Mouse (Mus musculus): Measurements from ENCODE around the gene C1ra.
"Not testable (repeated sequence)": the region's sequence is repeated elsewhere in the genome, so short reads cannot be mapped to it uniquely, and the experiment has no call there.

The C1ra gene

GRCm38 (mm10) chr6:124512355-124512836, at the start of gene C1ra:
Gene C1ra (plus strand): TSS chr6:124512405.
- DNase-seq (ENCODE audit: extremely low spot score), result peak; percentile 44

GRCm38 (mm10) chr6:124463881-124464291, 48.3 kb upstream of the C1ra start:
- DNase-seq (ENCODE audit: extremely low spot score), result no peak

GRCm38 (mm10) chr6:124464305-124465271, 47.6 kb upstream of the C1ra start, which contains the start of gene Clstn3:
Gene Clstn3 (minus strand): TSS chr6:124464794.
- DNase-seq (ENCODE audit: extremely low spot score), result peak; percentile 89

DNA sequence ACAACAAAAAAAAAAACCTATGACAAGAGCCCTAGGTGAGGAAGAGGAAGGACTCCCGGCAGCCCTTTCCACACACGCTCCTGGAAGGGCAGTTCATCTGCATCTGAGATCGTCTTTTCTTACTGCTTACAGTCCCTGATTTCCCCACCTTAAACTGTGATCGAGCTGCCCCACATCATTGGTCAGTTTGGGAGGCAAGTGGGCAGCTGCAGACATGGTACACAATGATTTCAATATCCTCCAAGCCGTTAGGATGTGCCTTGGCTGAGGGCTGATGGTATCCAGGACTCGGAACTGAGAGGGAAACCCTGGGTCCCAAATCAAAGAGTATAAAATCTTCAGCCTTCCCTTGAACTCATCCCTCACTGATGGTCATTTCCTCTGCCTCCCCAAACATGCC, 46.9 kb upstream of the C1ra start:
- DNase-seq (ENCODE audit: extremely low spot score), result no peak

DNA sequence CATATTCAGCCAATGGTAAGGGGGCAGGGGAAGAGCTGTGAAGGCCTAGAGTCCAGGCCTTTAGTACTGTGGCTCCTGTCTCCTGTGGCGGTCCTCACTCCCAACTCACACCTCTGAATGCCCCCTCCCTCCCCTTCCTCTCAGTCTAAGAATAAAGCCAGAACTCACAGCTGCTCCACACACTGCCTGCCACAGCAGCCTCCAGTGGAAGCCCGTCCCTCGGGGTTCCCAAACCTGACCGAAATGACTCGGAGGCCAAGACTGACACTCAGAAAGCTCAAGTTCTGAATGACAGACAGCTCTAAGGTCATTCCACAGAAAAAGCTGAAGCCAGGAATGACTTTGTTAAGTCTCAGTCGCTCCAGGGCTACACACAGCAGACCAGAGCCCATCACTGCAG, 46.5 kb upstream of the C1ra start:
- DNase-seq (ENCODE audit: extremely low spot score), result no peak

DNA sequence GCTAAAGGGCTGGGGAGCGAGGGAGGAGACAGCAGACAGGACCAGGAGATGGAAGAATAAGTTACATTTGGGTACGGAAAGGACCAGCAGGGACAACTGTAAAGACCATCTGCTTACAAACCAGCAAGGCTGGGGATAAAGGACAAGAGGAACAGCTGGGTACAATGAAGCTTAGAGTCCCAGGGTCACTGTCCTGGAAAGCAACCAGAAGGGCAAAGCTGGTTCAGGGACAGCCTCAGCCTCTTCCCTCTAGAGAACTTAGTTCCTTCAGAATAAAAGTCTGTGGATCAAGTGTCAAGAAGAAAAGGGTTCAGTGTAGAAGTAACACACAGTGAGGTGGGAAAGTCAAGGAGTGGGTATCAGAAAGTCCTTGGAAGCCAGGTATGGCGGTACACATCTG, 41.1 kb upstream of the C1ra start:
- DNase-seq (ENCODE audit: extremely low spot score), result no peak

DNA sequence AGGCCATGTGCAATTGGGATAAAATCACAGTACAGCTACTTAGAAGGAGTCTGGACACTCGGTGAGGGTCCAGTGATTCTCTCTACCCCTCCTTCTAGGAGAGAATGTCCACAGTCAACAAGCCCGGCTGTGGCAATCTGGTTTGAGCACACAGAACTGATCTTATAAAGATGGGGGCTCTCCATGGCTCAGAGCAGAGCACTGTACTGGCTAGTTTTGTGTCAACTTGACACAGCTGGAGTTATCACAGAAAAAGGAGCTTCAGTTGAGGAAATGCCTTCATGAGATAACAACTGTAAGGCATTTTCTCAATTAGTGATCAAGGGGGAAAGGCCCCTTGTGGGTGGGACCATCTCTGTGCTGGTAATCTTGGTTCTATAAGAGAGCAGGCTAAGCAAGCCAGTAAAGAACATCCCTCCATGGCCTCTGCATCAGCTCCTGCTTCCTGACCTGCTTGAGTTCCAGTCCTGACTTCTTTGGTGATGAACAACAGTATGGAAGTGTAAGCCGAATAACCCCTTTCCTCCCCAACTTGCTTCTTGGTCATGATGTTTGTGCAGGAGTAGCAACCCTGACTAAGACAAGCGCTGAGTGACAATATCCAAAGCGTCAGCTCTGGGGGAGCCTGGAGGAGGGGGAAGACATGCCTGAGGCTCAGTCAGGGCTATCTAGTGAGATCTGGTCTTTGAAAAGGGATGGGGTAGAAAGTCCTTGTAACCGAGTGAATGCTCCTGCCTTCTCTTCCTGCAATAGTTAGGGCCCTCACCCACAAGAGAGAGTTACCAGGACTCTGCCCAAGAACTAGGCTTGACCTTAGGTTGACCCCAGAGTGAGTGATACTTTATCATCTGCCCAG, 40.2 kb upstream of the C1ra start:
- not testable (repeated sequence) for DNase-seq (ENCODE audit: extremely low spot score)

DNA sequence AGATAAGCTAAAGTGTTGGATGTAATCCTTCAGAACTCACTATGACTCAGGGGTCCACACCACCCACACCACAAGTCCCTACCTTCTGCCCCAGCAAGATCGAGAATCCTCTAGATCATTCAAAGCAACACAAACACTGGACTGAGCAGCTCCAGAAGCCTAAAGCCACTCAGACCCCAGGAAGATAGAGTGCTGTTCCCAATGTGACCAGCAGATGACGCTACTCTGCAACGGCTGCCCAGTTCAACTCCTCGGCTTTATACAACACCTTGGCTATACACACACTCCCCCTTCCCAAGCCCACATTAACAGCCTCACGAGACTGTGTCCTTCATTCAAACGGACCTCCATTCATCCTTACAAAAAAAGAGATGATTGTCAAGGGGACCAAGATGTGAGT, 39.4 kb upstream of the C1ra start:
- no peak for DNase-seq (ENCODE audit: extremely low spot score)

DNA sequence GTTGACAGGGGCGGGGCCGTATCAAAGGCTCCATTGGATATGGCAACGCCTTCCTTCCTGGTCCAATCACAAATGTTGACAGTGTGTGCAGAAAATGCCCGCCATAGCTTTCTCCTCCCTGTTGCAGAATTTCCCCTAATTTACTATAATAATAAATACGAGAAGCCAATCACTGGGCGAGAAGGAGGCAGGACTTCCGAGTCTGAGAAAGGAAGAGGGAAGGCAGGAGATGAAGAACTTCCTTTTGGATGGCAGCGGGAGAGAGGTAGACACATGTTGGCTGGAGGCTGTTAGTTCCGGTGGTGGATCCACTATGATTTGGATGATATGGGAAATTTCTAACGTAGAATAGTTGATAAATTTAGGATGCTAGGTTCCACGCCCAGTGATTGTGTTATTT, 37.6 kb upstream of the C1ra start:
- no peak for DNase-seq (ENCODE audit: extremely low spot score)

DNA sequence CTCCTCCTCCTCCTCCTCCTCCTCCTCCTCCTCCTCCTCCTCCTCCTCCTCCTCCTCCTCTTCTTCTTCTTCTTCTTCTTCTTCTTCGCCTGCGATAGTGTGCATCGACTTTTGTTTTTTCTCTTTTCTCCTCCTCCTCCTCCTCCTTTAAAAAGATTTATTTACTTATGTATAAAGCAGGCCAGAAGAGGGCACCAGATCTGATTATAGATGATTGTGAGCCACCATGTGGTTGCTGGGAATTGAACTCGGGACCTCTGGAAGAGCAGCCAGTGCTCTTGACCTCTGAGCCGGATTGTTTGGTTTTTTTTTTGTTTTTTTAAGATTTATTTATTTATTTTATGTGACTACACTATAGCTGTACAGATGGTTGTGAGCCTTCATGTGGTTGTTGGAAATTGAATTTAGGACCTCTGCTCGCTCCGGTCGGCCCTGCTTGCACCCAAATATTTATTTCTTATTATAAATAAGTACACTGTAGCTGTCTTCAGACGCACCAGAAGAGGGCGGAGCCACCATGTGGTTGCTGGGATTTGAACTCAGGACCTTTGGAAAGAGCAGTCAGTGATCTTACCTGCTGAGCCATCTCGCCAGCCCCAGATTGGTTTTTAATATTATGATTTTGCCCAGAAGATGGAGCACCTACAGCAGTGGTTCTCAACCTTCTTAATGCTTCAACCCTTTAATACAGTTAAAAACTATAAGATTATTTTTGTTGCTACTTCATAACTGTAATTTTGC, 36.7 kb upstream of the C1ra start:
- DNase-seq (ENCODE audit: extremely low spot score), result not testable (repeated sequence)

DNA sequence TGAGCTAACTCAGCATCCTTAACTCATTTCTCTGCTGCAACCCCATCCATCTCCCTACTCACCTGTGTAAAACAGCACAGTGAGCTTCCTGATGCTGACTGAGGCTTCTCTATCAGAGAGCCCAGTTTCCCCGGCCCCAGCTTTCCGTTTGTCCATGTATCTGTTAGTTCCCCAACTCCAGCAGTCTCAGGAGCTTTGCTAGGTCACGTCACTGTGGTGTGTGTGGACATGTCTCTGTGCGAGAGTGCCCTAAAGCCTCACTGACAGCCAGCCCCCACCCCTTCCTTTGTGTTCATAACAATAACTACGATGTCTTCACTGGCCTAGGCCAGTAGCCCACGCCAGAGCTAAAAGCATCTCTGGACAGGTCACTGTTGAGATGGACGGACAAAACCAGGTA, 36.0 kb upstream of the C1ra start:
- no peak for DNase-seq (ENCODE audit: extremely low spot score)

DNA sequence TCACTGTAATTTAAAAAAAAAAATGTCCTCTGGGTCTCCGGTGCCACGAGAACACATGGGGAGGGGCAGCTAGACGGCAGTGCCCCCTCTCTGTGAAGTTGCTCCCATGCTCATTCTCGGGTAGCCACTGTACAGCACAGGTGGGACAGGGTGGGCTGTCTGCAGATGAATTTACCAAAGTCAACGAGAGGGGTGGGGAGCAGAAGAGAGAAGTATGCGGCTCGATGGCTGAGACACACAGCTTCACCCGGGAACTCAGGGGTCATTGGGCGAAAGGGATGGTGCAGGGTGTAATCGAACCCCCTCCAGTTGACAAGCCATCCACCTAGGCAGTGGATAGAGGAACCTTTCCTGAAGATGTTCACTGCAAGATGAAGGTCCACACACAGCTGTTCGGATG, 35.4 kb upstream of the C1ra start:
- no peak for DNase-seq (ENCODE audit: extremely low spot score)

GRCm38 (mm10) chr6:124477221-124477655, 35.0 kb upstream of the C1ra start:
- DNase-seq (ENCODE audit: extremely low spot score), result no peak

- no peak for DNase-seq (ENCODE audit: extremely low spot score)
These were observed 34.1 kb upstream of the C1ra start for GRCm38 (mm10) chr6:124477922-124478651.

DNA sequence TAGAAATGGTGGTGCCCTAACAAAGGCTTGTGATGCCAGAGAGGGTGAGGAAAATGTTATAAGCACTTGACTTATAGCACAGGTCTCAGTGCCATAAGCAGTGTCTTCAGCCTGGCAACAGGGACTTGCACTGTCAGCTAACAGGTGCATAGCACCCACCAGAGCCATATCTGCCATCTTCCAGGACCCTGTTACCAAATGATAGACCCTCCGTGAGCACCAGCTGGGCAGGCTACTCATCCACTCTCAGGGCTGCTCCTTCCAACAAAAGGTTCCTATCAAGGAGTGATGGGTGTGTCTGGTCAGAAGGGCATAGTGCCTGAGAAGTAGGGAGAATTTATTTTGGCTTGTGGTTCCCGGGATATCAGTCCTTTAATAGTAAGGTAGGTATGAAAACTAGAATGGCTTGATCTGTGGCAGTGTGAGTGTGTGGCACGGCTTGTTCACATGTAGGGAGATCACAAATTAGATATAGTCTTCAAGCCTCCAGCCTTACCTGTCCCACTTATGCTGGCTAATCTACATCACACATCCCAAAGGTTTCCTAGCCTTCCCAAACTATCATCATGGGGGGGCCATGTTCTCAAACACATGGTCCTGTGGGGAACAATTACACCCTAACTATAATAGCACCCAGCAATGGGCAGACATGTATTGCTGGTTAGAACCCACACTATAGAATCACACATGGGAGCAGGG, 33.2 kb upstream of the C1ra start:
- DNase-seq (ENCODE audit: extremely low spot score), result no peak

DNA sequence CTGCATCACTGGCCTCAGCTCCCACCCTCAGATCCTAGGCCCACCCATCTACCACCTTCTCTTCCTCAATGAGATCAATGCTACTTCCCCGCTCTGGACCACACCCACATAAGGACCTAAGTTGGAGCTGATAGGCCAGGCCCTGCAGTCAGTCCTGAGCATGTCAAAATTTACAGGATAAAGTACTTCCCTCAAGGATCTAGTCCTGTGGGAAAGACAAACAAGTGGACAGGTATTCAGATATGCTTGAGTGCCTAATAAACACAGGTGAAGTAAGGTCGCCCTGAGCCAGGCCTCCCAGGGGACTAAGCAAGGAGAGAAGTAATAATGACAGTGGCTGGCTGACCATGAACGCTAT, 32.7 kb upstream of the C1ra start:
- DNase-seq (ENCODE audit: extremely low spot score), result no peak

DNA sequence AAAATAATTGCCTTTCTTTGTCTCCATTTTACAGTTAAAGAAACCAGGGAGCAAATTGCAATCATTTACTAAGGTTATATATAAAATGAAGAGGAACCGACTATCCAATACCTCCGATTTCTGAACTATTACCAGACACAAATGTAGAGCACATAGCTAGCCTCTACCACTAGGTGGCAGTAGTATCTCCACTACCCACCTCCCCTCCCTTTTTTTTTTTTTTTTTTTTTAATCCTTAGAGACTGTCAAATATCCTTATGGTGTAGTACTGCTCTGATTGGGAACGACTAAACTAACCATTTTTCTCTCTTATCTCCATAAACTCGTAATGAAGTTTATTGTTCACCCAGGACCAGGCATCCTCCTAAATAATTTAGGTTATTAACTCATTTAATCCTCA, 31.9 kb upstream of the C1ra start:
- no peak for DNase-seq (ENCODE audit: extremely low spot score)

- peak; percentile 73 for DNase-seq (ENCODE audit: extremely low spot score)
These were observed 30.6 kb upstream of the C1ra start for GRCm38 (mm10) chr6:124481571-124481970.

DNA sequence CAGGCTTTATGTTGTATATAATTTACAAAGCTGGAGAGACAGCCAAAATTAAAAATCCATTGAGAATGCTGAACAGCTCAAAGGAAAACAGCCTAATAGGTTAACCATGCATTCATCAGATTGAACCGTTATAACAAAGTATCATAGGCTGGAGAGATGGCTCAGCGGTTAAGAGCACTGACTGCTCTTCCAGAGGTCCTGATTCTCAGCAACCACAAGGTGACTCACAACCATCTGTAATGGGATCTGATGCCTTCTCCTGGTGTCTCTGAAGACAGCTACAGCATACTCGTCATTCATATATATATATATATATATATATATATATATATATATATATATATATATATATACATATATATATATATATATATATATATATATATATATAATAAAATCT, 28.4 kb upstream of the C1ra start:
- not testable (repeated sequence) for DNase-seq (ENCODE audit: extremely low spot score)

GRCm38 (mm10) chr6:124484851-124485250, 27.4 kb upstream of the C1ra start:
- no peak for DNase-seq (ENCODE audit: extremely low spot score)

Data from embryo, embryonic 9.5 days (tissue).